Mouse (Mus musculus) midbrain, embryonic 16.5 days (tissue): ENCODE results near the gene Gm9944. TPM values are rescaled to one million over a fixed set of nuclear protein-coding genes. Genes with fewer than 3 reads are reported as not detected.

Experiments used
- ATAC-seq: fragments of 200-750 bp; cut with Nextera tagmentation; 2 replicates; pipeline ENCODE4 v1.8.0; 2017; ENCODE audit warnings: moderate TSS enrichment
- H3K27ac ChIP-seq: fragments of 300-500 bp; sonication (generic); 2 replicates; pipeline ENCODE4 v1.5.1; 2014; ENCODE audit warnings: mild to moderate bottlenecking, low read length, mixed read lengths
- H3K27me3 ChIP-seq: fragments of 300-500 bp; sonication (generic); 2 replicates; pipeline ENCODE4 v1.6.1; 2014; ENCODE audit warnings: low read depth, low read length, mixed read lengths; ENCODE audit not compliant: control insufficient read depth, insufficient read depth
- H3K36me3 ChIP-seq: fragments of 300-500 bp; sonication (generic); 2 replicates; pipeline ENCODE4 v1.6.1; 2014; ENCODE audit warnings: mild to moderate bottlenecking, low read length, moderate library complexity, mixed read lengths; ENCODE audit not compliant: control insufficient read depth, insufficient read depth
- H3K4me1 ChIP-seq: fragments of 300-500 bp; sonication (generic); 2 replicates; pipeline ENCODE4 v1.6.1; 2014; ENCODE audit warnings: mild to moderate bottlenecking, low read length, mixed read lengths; ENCODE audit not compliant: control insufficient read depth, insufficient read depth
- H3K4me2 ChIP-seq: fragments of 300-500 bp; sonication (generic); 2 replicates; pipeline ENCODE4 v1.6.1; 2014; ENCODE audit warnings: mild to moderate bottlenecking, low read length, mixed read lengths
- H3K4me3 ChIP-seq: fragments of 300-500 bp; sonication (generic); 2 replicates; pipeline ENCODE4 v1.5.1; 2014; ENCODE audit warnings: low read depth, mild to moderate bottlenecking, low read length, moderate library complexity, mixed read lengths
- H3K9ac ChIP-seq: fragments of 300-500 bp; sonication (generic); 2 replicates; pipeline ENCODE4 v1.6.1; 2014; ENCODE audit warnings: low read depth, low read length, mixed read lengths
- H3K9me3 ChIP-seq: fragments of 300-500 bp; sonication (generic); replicated peaks from 2 replicates; pipeline ENCODE4 v1.6.1; 2014; ENCODE audit warnings: mild to moderate bottlenecking, low read length, mixed read lengths; ENCODE audit not compliant: control insufficient read depth, poor library complexity, severe bottlenecking
- WGBS: fragments of 180-500 bp; shearing (Covaris S2); extraction: QIAGEN DNeasy Blood & Tissue Kit; methylation state at CpG from one replicate; pipeline ENCODE4 v1.1.7; 2014; 5-methylcytosine and 5-hydroxymethylcytosine counted together
- polyA plus RNA-seq: library from polyadenylated mRNA; unstranded; fragments of >200 nt; fragmentation: Nextera tagmentation; extraction: Ambion mirVana; gene quantifications from 2 replicates; pipeline ENCODE4 v1.2.1, GENCODE M21; 2015

Gm9944 gene
- not detected in 2 replicates for polyA plus RNA-seq

- H3K4me2 ChIP-seq, result no peak within 1 kb of the TSS
- H3K4me1 ChIP-seq, result no peaks in the 10 kb centered on the region
- no peak within 1 kb of the TSS for H3K4me3 ChIP-seq
- no peaks in the 10 kb centered on the region for H3K27me3 ChIP-seq
- peaks cover 36% of the 10 kb centered on the region for H3K9me3 ChIP-seq
- no peak within 1 kb of the TSS for H3K27ac ChIP-seq
- H3K36me3 ChIP-seq, result no peaks in the 10 kb centered on the region
- 66% methylated on average over 2 of the region's 2 CpGs for WGBS
- H3K9ac ChIP-seq, result no peak within 1 kb of the TSS
- no peak for ATAC-seq
Measured at GRCm38 (mm10) chr4:144453217-144453616, at the start of gene Gm9944. Gene Gm9944 (minus strand): TSS chr4:144453317.

GRCm38 (mm10) chr4:144493331-144493730 lies 40.2 kb upstream of the Gm9944 start:
- H3K4me3 ChIP-seq, result no peak overlapping the region
- H3K4me1 ChIP-seq, result no peaks in the 10 kb centered on the region
- H3K27ac ChIP-seq, result no peak overlapping the region
- H3K27me3 ChIP-seq, result no peaks in the 10 kb centered on the region
- ATAC-seq, result no peak
- H3K36me3 ChIP-seq, result no peaks in the 10 kb centered on the region
- no peak overlapping the region for H3K9ac ChIP-seq
- H3K9me3 ChIP-seq, result peaks cover 14% of the 10 kb centered on the region
- no peak overlapping the region for H3K4me2 ChIP-seq

GRCm38 (mm10) chr4:144468091-144468490 lies 15.0 kb upstream of the Gm9944 start:
- Histone ChIP-seq H3K4me1 (no peaks in the 10 kb centered on the region), H3K9ac (no peak overlapping the region), H3K9me3 (peaks cover 22% of the 10 kb centered on the region; the same call in 1 of the 2 replicates), H3K4me3 (no peak overlapping the region), H3K27ac (no peak overlapping the region), H3K27me3 (no peaks in the 10 kb centered on the region), H3K36me3 (no peaks in the 10 kb centered on the region), H3K4me2 (no peak overlapping the region)
- no peak for ATAC-seq
- 57% methylated on average over 1 of the region's 1 CpGs for WGBS

GRCm38 (mm10) chr4:144465206-144465605 lies 12.1 kb upstream of the Gm9944 start:
- H3K27me3 ChIP-seq, result no peaks in the 10 kb centered on the region
- H3K9me3 ChIP-seq, result peaks cover 34% of the 10 kb centered on the region
- no peaks in the 10 kb centered on the region for H3K36me3 ChIP-seq
- H3K27ac ChIP-seq, result no peak overlapping the region
- no peak for ATAC-seq
- H3K4me2 ChIP-seq, result no peak overlapping the region
- H3K4me3 ChIP-seq, result no peak overlapping the region
- no peak overlapping the region for H3K9ac ChIP-seq
- WGBS, result 84% methylated on average over 2 of the region's 2 CpGs
- no peaks in the 10 kb centered on the region for H3K4me1 ChIP-seq

- Histone ChIP-seq H3K27ac (no peak within 1 kb of the TSS), H3K9me3 (peaks cover 39% of the 10 kb centered on the region)
- ATAC-seq, result no peak
Measured at GRCm38 (mm10) chr4:144463656-144464055, 10.5 kb upstream of the Gm9944 start, which contains the start of gene Aadacl3. Gene Aadacl3 (minus strand): TSS chr4:144463756.

GRCm38 (mm10) chr4:144448546-144448945 lies 4.6 kb downstream of the Gm9944 start:
- Histone ChIP-seq H3K4me1 (no peaks in the 10 kb centered on the region), H3K9ac (no peak overlapping the region), H3K9me3 (peaks cover 18% of the 10 kb centered on the region; the same call in 1 of the 2 replicates), H3K4me3 (no peak overlapping the region), H3K4me2 (no peak overlapping the region), H3K27ac (no peak overlapping the region), H3K27me3 (no peaks in the 10 kb centered on the region), H3K36me3 (no peaks in the 10 kb centered on the region)
- WGBS, result 82% methylated on average over 2 of the region's 2 CpGs
- no peak for ATAC-seq

More at GRCm38 (mm10) chr4:144463656-144464055, 10.5 kb upstream of the Gm9944 start, which contains the start of gene Aadacl3:
- no peak within 1 kb of the TSS for H3K4me2 ChIP-seq
- no peaks in the 10 kb centered on the region for H3K27me3 ChIP-seq
- no peaks in the 10 kb centered on the region for H3K36me3 ChIP-seq
- H3K9ac ChIP-seq, result no peak within 1 kb of the TSS
- no peak within 1 kb of the TSS for H3K4me3 ChIP-seq
- no peaks in the 10 kb centered on the region for H3K4me1 ChIP-seq
- WGBS, result 85% methylated on average over 3 of the region's 3 CpGs

- no peak for ATAC-seq
Measured at GRCm38 (mm10) chr4:144441582-144441981, 11.5 kb downstream of the Gm9944 start.

GRCm38 (mm10) chr4:144441095-144441494 lies 12.0 kb downstream of the Gm9944 start:
- H3K4me2 ChIP-seq, result no peak overlapping the region
- WGBS, result 91% methylated on average over 4 of the region's 4 CpGs
- no peak for ATAC-seq

More at GRCm38 (mm10) chr4:144441582-144441981, 11.5 kb downstream of the Gm9944 start:
- Histone ChIP-seq H3K4me2 (no peak overlapping the region), H3K4me3 (no peak overlapping the region), H3K36me3 (no peaks in the 10 kb centered on the region), H3K27me3 (no peaks in the 10 kb centered on the region), H3K9me3 (peaks cover 30% of the 10 kb centered on the region), H3K27ac (no peak overlapping the region), H3K4me1 (no peaks in the 10 kb centered on the region), H3K9ac (no peak overlapping the region)
- 78% methylated on average over 1 of the region's 1 CpGs for WGBS

GRCm38 (mm10) chr4:144438672-144439071 lies 14.4 kb downstream of the Gm9944 start, which contains the start of gene 1700012P22Rik:
Gene 1700012P22Rik (minus strand): TSS chr4:144438772.
- Histone ChIP-seq H3K27ac (no peak within 1 kb of the TSS), H3K4me2 (no peak within 1 kb of the TSS), H3K4me1 (no peaks in the 10 kb centered on the region), H3K27me3 (no peaks in the 10 kb centered on the region), H3K4me3 (no peak within 1 kb of the TSS), H3K36me3 (no peaks in the 10 kb centered on the region), H3K9me3 (peaks cover 27% of the 10 kb centered on the region), H3K9ac (no peak within 1 kb of the TSS)
- no peak for ATAC-seq

More at GRCm38 (mm10) chr4:144441095-144441494, 12.0 kb downstream of the Gm9944 start:
- Histone ChIP-seq H3K9me3 (peaks cover 31% of the 10 kb centered on the region), H3K4me3 (no peak overlapping the region), H3K27ac (no peak overlapping the region), H3K9ac (no peak overlapping the region), H3K4me1 (no peaks in the 10 kb centered on the region), H3K36me3 (no peaks in the 10 kb centered on the region), H3K27me3 (no peaks in the 10 kb centered on the region)
